Mouse (Mus musculus): ENCODE measurements around the gene Ccdc90b. TPM values are rescaled to one million over a fixed set of nuclear protein-coding genes. Genes with fewer than 3 reads are reported as not detected.

Ccdc90b gene
- polyA plus RNA-seq, 2 experiments: 35.6 to 51.3 TPM

DNA sequence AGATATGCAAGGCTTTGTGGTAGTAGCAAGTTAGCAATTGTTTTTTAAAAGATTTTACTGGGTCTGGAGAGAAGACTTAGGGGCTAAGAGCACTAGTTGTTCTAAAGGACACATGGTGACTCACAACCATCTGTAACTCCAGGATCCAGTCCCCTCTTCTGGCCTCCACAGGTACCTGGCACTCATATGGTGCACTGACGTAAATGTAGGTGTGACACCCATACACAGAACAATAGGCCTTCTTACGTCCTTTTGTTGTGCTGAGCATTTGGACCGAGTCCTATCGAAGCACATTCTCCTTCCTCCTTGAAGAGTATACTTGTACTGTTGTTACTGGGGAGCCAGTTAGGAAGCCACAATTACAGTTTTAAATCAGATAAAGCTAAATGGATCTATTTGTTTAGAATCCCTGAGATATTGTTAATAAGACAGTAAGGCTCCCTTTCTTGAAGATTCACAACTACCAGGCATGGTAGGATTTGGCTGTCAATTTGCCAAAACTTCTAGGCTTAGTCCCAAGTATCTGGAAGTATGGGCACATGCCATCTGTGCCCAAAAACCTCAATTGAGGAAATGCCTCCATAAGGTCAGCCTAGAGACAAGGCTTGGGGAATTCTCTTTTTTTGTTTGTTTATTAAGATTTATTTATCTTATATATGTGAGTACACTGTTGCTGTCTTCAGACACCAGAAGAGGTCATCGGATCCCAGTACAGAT, 19.7 kb downstream of the Ccdc90b start:
- Histone ChIP-seq H3K4me2 (replicated peaks; ENCODE audit: low read depth, low read length, severe bottlenecking) (no peak overlapping the region), H3K36me3 (ENCODE audit: control insufficient read depth, insufficient read depth, low read length) (peaks cover 30% of the 10 kb centered on the region), H3K27me3 (ENCODE audit: control insufficient read depth, insufficient read depth, low read length) (no peaks in the 10 kb centered on the region), H3K9me3 (ENCODE audit: control insufficient read depth, low read length) (no peaks in the 10 kb centered on the region), H3K4me3 (replicated peaks; ENCODE audit: low read length) (no peak overlapping the region), H3K27ac (replicated peaks; ENCODE audit: low read depth, low read length) (no peak overlapping the region), H3K4me1 (ENCODE audit: control insufficient read depth, insufficient read depth, low read length) (no peaks in the 10 kb centered on the region), H3K9ac (ENCODE audit: low read depth, low read length, severe bottlenecking) (no peak overlapping the region)
- TF ChIP-seq POLR2A (IDR thresholded peaks at IDR 0.05; ENCODE audit: borderline replicate concordance, extremely low read depth, insufficient read depth, insufficient read length): no peak
- ATAC-seq (ENCODE audit: low FRiP score, low read depth) (no peak), DNase-seq (ENCODE audit: low spot score) (no peak)
- WGBS: 91% methylated on average over 5 of the region's 5 CpGs

GRCm38 (mm10) chr7:92583567-92583966, 22.6 kb downstream of the Ccdc90b start:
- no peak for TF ChIP-seq POLR2A (IDR thresholded peaks at IDR 0.05; ENCODE audit: borderline replicate concordance, extremely low read depth, insufficient read depth, insufficient read length)
- Histone ChIP-seq H3K27ac (replicated peaks; ENCODE audit: low read depth, low read length) (no peak overlapping the region), H3K9ac (ENCODE audit: low read depth, low read length, severe bottlenecking) (no peak overlapping the region), H3K4me2 (replicated peaks; ENCODE audit: low read depth, low read length, severe bottlenecking) (no peak overlapping the region), H3K27me3 (ENCODE audit: control insufficient read depth, insufficient read depth, low read length) (no peaks in the 10 kb centered on the region), H3K9me3 (ENCODE audit: control insufficient read depth, low read length) (no peaks in the 10 kb centered on the region), H3K4me1 (ENCODE audit: control insufficient read depth, insufficient read depth, low read length) (no peaks in the 10 kb centered on the region), H3K4me3 (replicated peaks; ENCODE audit: low read length) (no peak overlapping the region), H3K36me3 (ENCODE audit: control insufficient read depth, insufficient read depth, low read length) (peaks cover 19% of the 10 kb centered on the region)
- no peak for DNase-seq (ENCODE audit: low spot score)
- ATAC-seq (ENCODE audit: low FRiP score, low read depth): no peak
- WGBS: 87% methylated on average over 7 of the region's 7 CpGs

- H3K4me1 ChIP-seq (ENCODE audit: control insufficient read depth, insufficient read depth, low read length): no peaks in the 10 kb centered on the region
- H3K9me3 ChIP-seq (ENCODE audit: control insufficient read depth, low read length): no peaks in the 10 kb centered on the region
- H3K27me3 ChIP-seq (ENCODE audit: control insufficient read depth, insufficient read depth, low read length): no peaks in the 10 kb centered on the region
- no peaks in the 10 kb centered on the region for H3K36me3 ChIP-seq (ENCODE audit: control insufficient read depth, insufficient read depth, low read length)
- H3K9ac ChIP-seq (ENCODE audit: low read depth, low read length, severe bottlenecking): no peak overlapping the region
- 81% methylated on average over 7 of the region's 7 CpGs for WGBS
- H3K4me2 ChIP-seq (replicated peaks; ENCODE audit: low read depth, low read length, severe bottlenecking): no peak overlapping the region
- H3K4me3 ChIP-seq (replicated peaks; ENCODE audit: low read length): no peak overlapping the region
- DNase-seq (ENCODE audit: low spot score): no peak
- TF ChIP-seq POLR2A (IDR thresholded peaks at IDR 0.05; ENCODE audit: borderline replicate concordance, extremely low read depth, insufficient read depth, insufficient read length): no peak
- H3K27ac ChIP-seq (replicated peaks; ENCODE audit: low read depth, low read length): no peak overlapping the region
- no peak for ATAC-seq (ENCODE audit: low FRiP score, low read depth)
Observed at GRCm38 (mm10) chr7:92589986-92590385, 29.0 kb downstream of the Ccdc90b start.

DNA sequence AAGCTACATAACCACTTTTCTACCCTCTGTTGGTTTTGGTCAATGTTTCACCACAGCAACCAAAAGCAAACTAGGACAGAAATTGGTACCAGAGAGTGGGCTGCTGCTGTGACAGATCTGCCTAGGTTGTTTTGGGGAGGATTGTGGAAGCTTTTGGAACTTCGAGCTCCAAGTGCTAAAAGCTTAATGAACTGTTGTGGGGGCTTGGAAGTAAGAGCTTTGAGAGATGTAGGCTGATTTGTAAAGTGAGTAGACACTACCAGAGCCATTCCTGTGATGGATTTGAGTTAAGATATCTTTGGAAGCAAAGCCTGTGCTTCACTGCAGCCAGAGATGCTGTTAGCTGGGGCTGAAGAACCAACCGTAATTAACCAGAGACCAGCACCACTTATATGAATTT, 29.9 kb downstream of the Ccdc90b start:
- ATAC-seq (ENCODE audit: low FRiP score, low read depth) (no peak), DNase-seq (ENCODE audit: low spot score) (no peak)
- Histone ChIP-seq H3K27ac (replicated peaks; ENCODE audit: low read depth, low read length) (no peak overlapping the region), H3K9me3 (ENCODE audit: control insufficient read depth, low read length) (no peaks in the 10 kb centered on the region), H3K9ac (ENCODE audit: low read depth, low read length, severe bottlenecking) (no peak overlapping the region), H3K27me3 (ENCODE audit: control insufficient read depth, insufficient read depth, low read length) (no peaks in the 10 kb centered on the region), H3K4me1 (ENCODE audit: control insufficient read depth, insufficient read depth, low read length) (no peaks in the 10 kb centered on the region), H3K4me2 (replicated peaks; ENCODE audit: low read depth, low read length, severe bottlenecking) (no peak overlapping the region), H3K4me3 (replicated peaks; ENCODE audit: low read length) (no peak overlapping the region), H3K36me3 (ENCODE audit: control insufficient read depth, insufficient read depth, low read length) (no peaks in the 10 kb centered on the region)
- TF ChIP-seq POLR2A (IDR thresholded peaks at IDR 0.05; ENCODE audit: borderline replicate concordance, extremely low read depth, insufficient read depth, insufficient read length): no peak
- 63% methylated on average over 2 of the region's 2 CpGs for WGBS

DNA sequence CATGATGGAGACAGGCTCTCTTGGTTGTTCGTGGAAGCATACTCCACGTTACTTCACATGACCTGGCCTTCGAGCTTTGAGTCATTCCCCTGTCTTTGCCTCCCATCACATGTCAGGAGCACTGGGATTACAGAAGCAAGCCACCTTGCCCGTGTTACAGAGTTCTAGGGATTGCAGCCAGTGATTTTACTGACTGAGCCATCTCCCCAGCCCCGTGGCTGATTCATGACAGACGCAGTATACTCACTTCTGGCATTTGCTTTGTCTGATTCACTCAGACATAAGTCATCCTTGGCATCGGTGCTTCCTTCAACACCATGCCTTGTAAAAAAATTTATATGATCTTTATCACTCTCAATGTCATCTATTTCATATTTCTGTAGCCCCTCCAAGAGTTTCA, 44.0 kb downstream of the Ccdc90b start:
- Histone ChIP-seq H3K4me1 (ENCODE audit: control insufficient read depth, insufficient read depth, low read length) (no peaks in the 10 kb centered on the region), H3K9me3 (ENCODE audit: control insufficient read depth, low read length) (no peaks in the 10 kb centered on the region), H3K27ac (replicated peaks; ENCODE audit: low read depth, low read length) (no peak overlapping the region), H3K4me2 (replicated peaks; ENCODE audit: low read depth, low read length, severe bottlenecking) (no peak overlapping the region), H3K36me3 (ENCODE audit: control insufficient read depth, insufficient read depth, low read length) (peaks cover 5% of the 10 kb centered on the region; the same call in 1 of the 2 replicates), H3K27me3 (ENCODE audit: control insufficient read depth, insufficient read depth, low read length) (no peaks in the 10 kb centered on the region), H3K4me3 (replicated peaks; ENCODE audit: low read length) (no peak overlapping the region), H3K9ac (ENCODE audit: low read depth, low read length, severe bottlenecking) (no peak overlapping the region)
- TF ChIP-seq POLR2A (IDR thresholded peaks at IDR 0.05; ENCODE audit: borderline replicate concordance, extremely low read depth, insufficient read depth, insufficient read length): no peak
- no peak for ATAC-seq (ENCODE audit: low FRiP score, low read depth)
- WGBS: 88% methylated on average over 7 of the region's 7 CpGs
- no peak for DNase-seq (ENCODE audit: low spot score)
